Mouse (Mus musculus) limb, embryonic 12.5 days (tissue): ENCODE data around the gene Il1rapl2. TPM values are rescaled to one million over a fixed set of nuclear protein-coding genes. Genes with fewer than 3 reads are reported as not detected.

Experiments used
- ATAC-seq: fragments of 200-750 bp; cut with Nextera tagmentation; 2 replicates; pipeline ENCODE4 v1.8.0; 2017; ENCODE audit warnings: low read depth, moderate TSS enrichment; ENCODE audit not compliant: insufficient number of reproducible peaks, insufficient read depth, low FRiP score, low TSS enrichment
- H3K27ac ChIP-seq: fragments of 300-500 bp; sonication (generic); 2 replicates; pipeline ENCODE4 v1.5.1; 2016; ENCODE audit warnings: mild to moderate bottlenecking, moderate library complexity
- H3K27me3 ChIP-seq: fragments of 300-500 bp; sonication (generic); 2 replicates; pipeline ENCODE4 v1.6.1; 2016; ENCODE audit warnings: mild to moderate bottlenecking, moderate library complexity
- H3K36me3 ChIP-seq: fragments of 300-500 bp; sonication (generic); 2 replicates; pipeline ENCODE4 v1.6.1; 2016; ENCODE audit warnings: mild to moderate bottlenecking, moderate library complexity
- H3K4me1 ChIP-seq: fragments of 300-500 bp; sonication (generic); replicated peaks from 2 replicates; pipeline ENCODE4 v1.6.1; 2016
- H3K4me2 ChIP-seq: fragments of 300-500 bp; sonication (generic); 2 replicates; pipeline ENCODE4 v1.6.1; 2016; ENCODE audit warnings: mild to moderate bottlenecking, moderate library complexity
- H3K4me3 ChIP-seq: fragments of 300-500 bp; sonication (generic); replicated peaks from 2 replicates; pipeline ENCODE4 v1.5.1; 2016; ENCODE audit warnings: mild to moderate bottlenecking
- H3K9ac ChIP-seq: fragments of 300-500 bp; sonication (generic); replicated peaks from 2 replicates; pipeline ENCODE4 v1.6.1; 2016; ENCODE audit warnings: mild to moderate bottlenecking, moderate library complexity
- H3K9me3 ChIP-seq: fragments of 300-500 bp; sonication (generic); 2 replicates; pipeline ENCODE4 v1.6.1; 2016; ENCODE audit warnings: mild to moderate bottlenecking, moderate library complexity
- WGBS: fragments of 180-500 bp; shearing (Covaris S2); methylation state at CpG from one replicate; pipeline ENCODE4 v1.1.7; 2016; 5-methylcytosine and 5-hydroxymethylcytosine counted together
- polyA plus RNA-seq: library from polyadenylated mRNA; unstranded; fragments of >200 nt; fragmentation: Nextera tagmentation; extraction: Ambion mirVana; gene quantifications from 2 replicates; pipeline ENCODE4 v1.2.1, GENCODE M21; 2016

Il1rapl2 gene
- polyA plus RNA-seq, 1 experiment from 2014 or later = 0.70 TPM

DNA sequence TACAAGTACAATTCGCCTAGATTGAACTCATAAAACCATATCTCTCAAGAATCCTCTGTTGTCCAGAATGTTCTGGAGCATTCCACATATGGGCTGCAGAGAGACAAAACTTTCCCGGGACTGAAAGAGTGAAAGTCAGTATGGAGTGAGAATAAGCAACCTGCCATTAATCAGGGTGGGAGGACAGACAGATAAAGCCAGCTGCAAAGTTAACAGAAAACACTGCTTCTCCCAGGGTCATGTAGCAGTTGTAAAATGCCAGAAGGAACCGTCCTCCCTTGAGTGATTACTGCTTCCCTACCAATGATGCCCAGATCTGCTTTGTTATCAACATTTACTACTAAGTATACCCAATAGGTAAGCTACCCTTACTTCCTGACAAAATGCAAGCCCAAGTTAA, 1230.5 kb downstream of the Il1rapl2 start:
- H3K9ac ChIP-seq = no peak overlapping the region
- no peaks in the 10 kb centered on the region for H3K4me1 ChIP-seq
- 39% methylated on average over 3 of the region's 3 CpGs for WGBS
- no peak overlapping the region for H3K4me3 ChIP-seq
- no peaks in the 10 kb centered on the region for H3K9me3 ChIP-seq
- no peak overlapping the region for H3K27ac ChIP-seq
- H3K4me2 ChIP-seq = no peak overlapping the region
- ATAC-seq = no peak
- no peaks in the 10 kb centered on the region for H3K27me3 ChIP-seq
- H3K36me3 ChIP-seq = no peaks in the 10 kb centered on the region

DNA sequence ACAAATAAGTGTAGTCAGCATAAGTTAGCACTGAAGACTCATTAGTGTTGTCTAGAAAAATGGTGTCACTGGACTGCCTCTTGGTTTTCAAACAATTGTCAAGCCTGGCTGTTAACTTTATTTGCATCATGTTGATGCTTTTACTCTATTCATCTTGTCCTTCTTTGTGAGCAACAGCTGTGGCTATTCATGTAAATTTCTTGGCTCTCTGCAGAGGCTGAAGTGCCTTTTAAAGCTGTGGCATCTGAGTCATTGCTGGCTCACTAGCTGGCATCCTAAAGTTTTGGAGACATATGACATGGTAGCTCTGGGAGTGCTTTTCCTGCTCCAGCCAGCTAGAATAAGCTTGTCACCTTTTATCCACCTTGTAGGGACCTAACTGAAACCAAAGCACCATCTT, 1261.5 kb downstream of the Il1rapl2 start:
- Histone ChIP-seq H3K4me2 (no peak overlapping the region), H3K4me3 (no peak overlapping the region), H3K36me3 (no peaks in the 10 kb centered on the region)

DNA sequence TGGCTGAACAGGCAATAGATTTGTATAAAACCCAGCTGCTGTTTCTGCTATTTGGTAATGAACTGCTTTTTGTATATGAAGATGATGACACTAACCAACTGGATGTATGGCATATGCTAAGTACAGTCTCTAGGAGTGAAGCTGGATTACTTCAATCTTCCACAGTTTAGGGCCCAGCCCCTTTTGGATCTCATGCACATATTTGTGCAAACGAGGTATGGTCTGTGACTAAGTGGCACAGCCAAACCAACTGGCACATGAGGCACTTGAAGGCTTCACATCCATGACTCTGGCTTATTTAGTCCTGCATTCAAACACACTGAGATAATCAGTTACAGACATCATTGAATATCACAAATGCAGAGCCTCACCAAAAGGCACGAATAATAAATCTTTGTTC, 1263.5 kb downstream of the Il1rapl2 start:
- WGBS = 57% methylated on average over 2 of the region's 2 CpGs
- Histone ChIP-seq H3K4me1 (no peaks in the 10 kb centered on the region), H3K27me3 (no peaks in the 10 kb centered on the region), H3K4me3 (no peak overlapping the region), H3K9ac (no peak overlapping the region), H3K4me2 (no peak overlapping the region), H3K27ac (no peak overlapping the region), H3K9me3 (no peaks in the 10 kb centered on the region), H3K36me3 (no peaks in the 10 kb centered on the region)
- ATAC-seq = no peak

More for the DNA sequence above, 1261.5 kb downstream of the Il1rapl2 start:
- H3K9me3 ChIP-seq = no peaks in the 10 kb centered on the region
- H3K4me1 ChIP-seq = no peaks in the 10 kb centered on the region
- H3K27me3 ChIP-seq = no peaks in the 10 kb centered on the region
- H3K27ac ChIP-seq = no peak overlapping the region
- no peak overlapping the region for H3K9ac ChIP-seq
- ATAC-seq = no peak

DNA sequence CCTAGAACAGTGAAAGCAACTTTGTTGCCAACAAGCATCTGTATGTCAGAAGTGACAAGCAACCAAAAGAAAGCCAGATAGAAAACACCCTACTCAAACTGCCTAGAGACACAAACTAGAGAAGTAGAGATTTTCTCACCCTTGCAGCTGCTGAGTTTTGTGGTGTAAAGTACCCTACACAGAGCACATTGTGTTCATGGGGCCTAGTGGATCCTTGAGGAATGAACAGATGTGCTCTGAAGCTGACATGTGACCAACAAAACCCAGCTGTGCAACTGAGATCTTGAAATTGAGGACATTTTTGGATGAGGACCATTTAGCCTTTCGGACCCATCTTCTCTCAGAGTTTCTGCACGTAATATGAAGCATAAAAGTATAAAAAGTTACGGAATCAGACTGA, 1268.0 kb downstream of the Il1rapl2 start:
- H3K9me3 ChIP-seq = no peaks in the 10 kb centered on the region
- no peaks in the 10 kb centered on the region for H3K27me3 ChIP-seq
- no peak overlapping the region for H3K27ac ChIP-seq
- H3K9ac ChIP-seq = no peak overlapping the region
- H3K36me3 ChIP-seq = no peaks in the 10 kb centered on the region
- ATAC-seq = peak; percentile 71; the same call in 1 of the 2 replicates
- no peak overlapping the region for H3K4me2 ChIP-seq
- H3K4me1 ChIP-seq = no peaks in the 10 kb centered on the region
- WGBS = 86% methylated on average over 3 of the region's 3 CpGs
- H3K4me3 ChIP-seq = no peak overlapping the region
